Mouse (Mus musculus): ENCODE results near the gene Gli1. TPM values are rescaled to one million over a fixed set of nuclear protein-coding genes. Genes with fewer than 3 reads are reported as not detected.

Gli1 gene
- polyA plus RNA-seq, 1 experiment from 2014 or later = 16.9 TPM

GRCm38 (mm10) chr10:127338930-127339682 is 2.7 kb downstream of the Gli1 start:
- H3K36me3 ChIP-seq (ENCODE audit: insufficient read depth) = peaks cover 27% of the 10 kb centered on the region
- H3K27me3 ChIP-seq (ENCODE audit: insufficient read depth, low read length) = peaks cover 15% of the 10 kb centered on the region; the same call in 1 of the 2 replicates
- H3K27ac ChIP-seq (ENCODE audit: low read depth) = peak overlapping the region; percentile 96
- H3K4me1 ChIP-seq (ENCODE audit: insufficient read depth) = no peaks in the 10 kb centered on the region
- H3K9me3 ChIP-seq (ENCODE audit: low read depth, low read length) = no peaks in the 10 kb centered on the region
- peak overlapping the region; percentile 57 for H3K4me3 ChIP-seq (ENCODE audit: low read depth, low read length)
- peak; percentile 99 for DNase-seq
- peak overlapping the region; percentile 66 for H3K9ac ChIP-seq
- peak overlapping the region; percentile 88 for H3K4me2 ChIP-seq
- WGBS = under 1% methylated on average over 31 of the region's 31 CpGs
- peak; percentile 95 for TF ChIP-seq CTCF (IDR thresholded peaks at IDR 0.05; ENCODE audit: low read depth)
- ATAC-seq (ENCODE audit: insufficient read depth) = peak; percentile 73

GRCm38 (mm10) chr10:127337536-127338099 is 4.2 kb downstream of the Gli1 start:
- 84% methylated on average over 6 of the region's 6 CpGs for WGBS
- H3K27ac ChIP-seq (ENCODE audit: low read depth) = no peak overlapping the region
- no peaks in the 10 kb centered on the region for H3K4me1 ChIP-seq (ENCODE audit: insufficient read depth)
- TF ChIP-seq CTCF (IDR thresholded peaks at IDR 0.05; ENCODE audit: low read depth) = no peak
- H3K4me2 ChIP-seq = no peak overlapping the region
- DNase-seq = no peak
- no peak for ATAC-seq (ENCODE audit: insufficient read depth)
- no peak overlapping the region for H3K4me3 ChIP-seq (ENCODE audit: low read depth, low read length)
- H3K27me3 ChIP-seq (ENCODE audit: insufficient read depth, low read length) = peaks cover 15% of the 10 kb centered on the region; the same call in 1 of the 2 replicates
- no peak overlapping the region for H3K9ac ChIP-seq
- no peaks in the 10 kb centered on the region for H3K9me3 ChIP-seq (ENCODE audit: low read depth, low read length)
- peaks cover 41% of the 10 kb centered on the region for H3K36me3 ChIP-seq (ENCODE audit: insufficient read depth)

- 55% methylated on average over 5 of the region's 5 CpGs for WGBS
- H3K4me1 ChIP-seq (ENCODE audit: insufficient read depth) = no peaks in the 10 kb centered on the region
Measured at GRCm38 (mm10) chr10:127336952-127337351, 4.8 kb downstream of the Gli1 start.

GRCm38 (mm10) chr10:127335271-127335670 is 6.5 kb downstream of the Gli1 start:
- H3K36me3 ChIP-seq (ENCODE audit: insufficient read depth) = peaks cover 63% of the 10 kb centered on the region
- no peak overlapping the region for H3K4me2 ChIP-seq
- H3K4me1 ChIP-seq (ENCODE audit: insufficient read depth) = no peaks in the 10 kb centered on the region
- no peak overlapping the region for H3K9ac ChIP-seq
- no peak overlapping the region for H3K4me3 ChIP-seq (ENCODE audit: low read depth, low read length)
- peaks cover 2% of the 10 kb centered on the region; the same call in 1 of the 2 replicates for H3K27me3 ChIP-seq (ENCODE audit: insufficient read depth, low read length)
- no peak for TF ChIP-seq CTCF (IDR thresholded peaks at IDR 0.05; ENCODE audit: low read depth)
- H3K27ac ChIP-seq (ENCODE audit: low read depth) = no peak overlapping the region
- ATAC-seq (ENCODE audit: insufficient read depth) (no peak), DNase-seq (no peak)
- H3K9me3 ChIP-seq (ENCODE audit: low read depth, low read length) = no peaks in the 10 kb centered on the region
- 55% methylated on average over 1 of the region's 1 CpGs for WGBS

More at GRCm38 (mm10) chr10:127336952-127337351, 4.8 kb downstream of the Gli1 start:
- H3K36me3 ChIP-seq (ENCODE audit: insufficient read depth) = peaks cover 47% of the 10 kb centered on the region
- no peak overlapping the region for H3K9ac ChIP-seq
- no peak overlapping the region for H3K4me2 ChIP-seq
- H3K27me3 ChIP-seq (ENCODE audit: insufficient read depth, low read length) = peaks cover 15% of the 10 kb centered on the region; the same call in 1 of the 2 replicates
- no peaks in the 10 kb centered on the region for H3K9me3 ChIP-seq (ENCODE audit: low read depth, low read length)
- DNase-seq = no peak
- TF ChIP-seq CTCF (IDR thresholded peaks at IDR 0.05; ENCODE audit: low read depth) = no peak
- H3K27ac ChIP-seq (ENCODE audit: low read depth) = no peak overlapping the region
- ATAC-seq (ENCODE audit: insufficient read depth) = no peak
- no peak overlapping the region for H3K4me3 ChIP-seq (ENCODE audit: low read depth, low read length)

- Histone ChIP-seq H3K27me3 (ENCODE audit: insufficient read depth, low read length) (peaks cover 11% of the 10 kb centered on the region), H3K9me3 (ENCODE audit: low read depth, low read length) (no peaks in the 10 kb centered on the region)
- WGBS = 66% methylated on average over 5 of the region's 5 CpGs
Measured at GRCm38 (mm10) chr10:127333152-127333551, 8.6 kb downstream of the Gli1 start.

GRCm38 (mm10) chr10:127332211-127332874 is 9.4 kb downstream of the Gli1 start:
- DNase-seq (peak; percentile 36), ATAC-seq (ENCODE audit: insufficient read depth) (no peak)
- peak; percentile 43 for TF ChIP-seq CTCF (IDR thresholded peaks at IDR 0.05; ENCODE audit: low read depth)
- Histone ChIP-seq H3K4me1 (ENCODE audit: insufficient read depth) (no peaks in the 10 kb centered on the region), H3K27me3 (ENCODE audit: insufficient read depth, low read length) (peaks cover 19% of the 10 kb centered on the region), H3K4me2 (0 out of 2 replicates have a peak overlapping the region, but pooled peaks have one; percentile 20), H3K27ac (ENCODE audit: low read depth) (no peak overlapping the region), H3K9ac (no peak overlapping the region), H3K9me3 (ENCODE audit: low read depth, low read length) (0 out of 2 replicates have a peak, but pooled peaks cover 2% of the 10 kb centered on the region), H3K36me3 (ENCODE audit: insufficient read depth) (peaks cover 61% of the 10 kb centered on the region), H3K4me3 (ENCODE audit: low read depth, low read length) (no peak overlapping the region)
- 47% methylated on average over 31 of the region's 31 CpGs for WGBS

More at GRCm38 (mm10) chr10:127333152-127333551, 8.6 kb downstream of the Gli1 start:
- Histone ChIP-seq H3K36me3 (ENCODE audit: insufficient read depth) (peaks cover 69% of the 10 kb centered on the region), H3K4me2 (no peak overlapping the region), H3K4me1 (ENCODE audit: insufficient read depth) (no peaks in the 10 kb centered on the region), H3K27ac (ENCODE audit: low read depth) (no peak overlapping the region), H3K9ac (no peak overlapping the region), H3K4me3 (ENCODE audit: low read depth, low read length) (no peak overlapping the region)
- ATAC-seq (ENCODE audit: insufficient read depth) (no peak), DNase-seq (peak; percentile 45)
- peak; percentile 45 for TF ChIP-seq CTCF (IDR thresholded peaks at IDR 0.05; ENCODE audit: low read depth)
